Mouse (Mus musculus) CH12.LX (cell line): Measurements from ENCODE around the gene Kif13a. TPM values are rescaled to one million over a fixed set of nuclear protein-coding genes. Genes with fewer than 3 reads are reported as not detected.

Source experiments
- DNase-seq: peaks from one replicate; pipeline ENCODE4 v3.0.0-alpha.2; 2013; ENCODE audit errors: extremely low read depth
- H3K27ac ChIP-seq: 2 replicates; pipeline ENCODE4 v1.5.1; 2012; ENCODE audit warnings: low read depth, mild to moderate bottlenecking, control low read depth, moderate library complexity; ENCODE audit not compliant: insufficient read depth
- H3K27me3 ChIP-seq: replicated peaks from 2 replicates; pipeline ENCODE3; 2012; ENCODE audit warnings: inconsistent platforms
- H3K36me3 ChIP-seq, 2 experiments: replicated peaks in 1 of 2; 2 replicates each; pipeline versions ENCODE3 to v1.6.1; 2012; ENCODE audit warnings: inconsistent platforms in 1 of 2, low read length in 1 of 2, mild to moderate bottlenecking in 1 of 2, mixed read lengths in 1 of 2, moderate library complexity in 1 of 2; ENCODE audit not compliant: control insufficient read depth in 1 of 2, insufficient read depth in 1 of 2
- H3K4me1 ChIP-seq, 2 experiments: 2 replicates each; pipeline ENCODE4 v1.6.1; 2012; ENCODE audit warnings: inconsistent platforms in 1 of 2, moderate library complexity in 1 of 2; ENCODE audit not compliant: insufficient read depth in 2 of 2, control insufficient read depth in 1 of 2
- H3K4me2 ChIP-seq: 2 replicates; pipeline ENCODE4 v1.6.1; 2012; ENCODE audit warnings: low read depth, mild to moderate bottlenecking, control low read depth; ENCODE audit not compliant: poor library complexity, insufficient read depth, severe bottlenecking
- H3K4me3 ChIP-seq, 3 experiments: fragments of 150-350 bp in 1 of 3; sonication (generic) in 1 of 3; replicated peaks in 1 of 3; 2 replicates each; pipeline versions ENCODE3 to v1.5.1; 2011 to 2012; ENCODE audit warnings: low read depth in 2 of 3, low read length in 2 of 3, mild to moderate bottlenecking in 2 of 3, moderate library complexity in 2 of 3, control low read depth in 1 of 3, improper control_type of control experiment in 1 of 3, inconsistent platforms in 1 of 3, mixed read lengths in 1 of 3; ENCODE audit not compliant: poor library complexity in 1 of 3
- H3K79me2 ChIP-seq: replicated peaks from 2 replicates; pipeline ENCODE4 v1.6.1; 2012; ENCODE audit warnings: mild to moderate bottlenecking, moderate library complexity; ENCODE audit not compliant: control insufficient read depth, poor library complexity, insufficient read depth, severe bottlenecking; ENCODE audit errors: extremely low read depth
- H3K9ac ChIP-seq: 2 replicates; pipeline ENCODE4 v1.6.1; 2012; ENCODE audit warnings: low read depth, mild to moderate bottlenecking, control low read depth, moderate library complexity; ENCODE audit not compliant: insufficient read depth
- H3K9me3 ChIP-seq: replicated peaks from 2 replicates; pipeline ENCODE3; 2012; ENCODE audit warnings: low read length, inconsistent platforms, mixed read lengths
- CTCF ChIP-seq, 2 experiments: IDR thresholded peaks in 1 of 2; conservative IDR thresholded peaks in 1 of 2; 2 replicates each; pipeline ENCODE4 v1.5.1; 2011 to 2012; ENCODE audit warnings: low read depth in 2 of 2, low read length in 2 of 2, improper control_type of control experiment in 1 of 2, inconsistent platforms in 1 of 2, mild to moderate bottlenecking in 1 of 2, moderate library complexity in 1 of 2
- ELF1 ChIP-seq: IDR thresholded peaks from 2 replicates; pipeline ENCODE4 v1.6.1; 2014; ENCODE audit warnings: low read depth, mild to moderate bottlenecking, inconsistent platforms, low read length, improper control_type of control experiment
- GABPA ChIP-seq: IDR thresholded peaks from 2 replicates; pipeline ENCODE4 v1.6.1; 2012; ENCODE audit warnings: low read depth, low read length, improper control_type of control experiment, inconsistent platforms; ENCODE audit not compliant: insufficient replicate concordance
- MAFK ChIP-seq: IDR thresholded peaks from 2 replicates; pipeline ENCODE4 v1.6.1; 2011; ENCODE audit warnings: low read length, improper control_type of control experiment; ENCODE audit not compliant: insufficient replicate concordance
- MAX ChIP-seq: IDR thresholded peaks from 2 replicates; pipeline ENCODE4 v1.6.1; 2011; ENCODE audit warnings: low read length, improper control_type of control experiment
- MEF2A ChIP-seq: IDR thresholded peaks from 2 replicates; pipeline ENCODE4 v1.6.1; 2014; ENCODE audit warnings: low read depth, mild to moderate bottlenecking, inconsistent platforms, low read length, improper control_type of control experiment, borderline replicate concordance
- NELFE ChIP-seq: IDR thresholded peaks from 2 replicates; pipeline ENCODE4 v1.6.1; 2011; ENCODE audit warnings: low read depth, low read length, improper control_type of control experiment
- POLR2A ChIP-seq: IDR thresholded peaks from 2 replicates; pipeline ENCODE4 v1.6.1; 2011; ENCODE audit warnings: low read depth, mild to moderate bottlenecking, improper control_type of control experiment, low read length
- RAD21 ChIP-seq: IDR thresholded peaks from 2 replicates; pipeline ENCODE4 v1.6.1; 2011; ENCODE audit warnings: low read depth, mild to moderate bottlenecking, low read length, improper control_type of control experiment, moderate library complexity
- SIN3A ChIP-seq: IDR thresholded peaks from 2 replicates; pipeline ENCODE4 v1.6.1; 2012; ENCODE audit warnings: low read length, improper control_type of control experiment, inconsistent platforms
- dilution Hi-C: fragments of 300-500 bp; cut with MboI; formaldehyde crosslinking; loops from 2 replicates; pipeline ENCODE4 v1.14.3; 2020; ENCODE audit warnings: low sequenced_read_pairs; ENCODE audit not compliant: extremely low pct_unique_long_range_greater_than_20kb, extremely low pct_ligation_motif_present
- in situ Hi-C: fragments of 300-500 bp; cut with MboI; formaldehyde crosslinking; loops from 3 replicates; pipeline ENCODE4 v1.14.3; 2019; ENCODE audit warnings: low sequenced_read_pairs, low pct_ligation_motif_present, low pct_unique_long_range_greater_than_20kb, mixed read lengths
- polyA plus RNA-seq: library from polyadenylated mRNA; unstranded; fragments of >175 nt; gene quantifications from 2 replicates; pipeline ENCODE4 v1.2.1, GENCODE M21; 2012; ENCODE audit warnings: low read depth; ENCODE audit not compliant: insufficient read length
- total RNA-seq, 2 experiments: library from RNA; depleted of rRNA; stranded (reverse); fragments of 300-350 nt in 1 of 2; fragments of >200 nt in 1 of 2; gene quantifications; 2 replicates each; pipeline ENCODE4 v1.2.3; 2012 to 2014

The Kif13a gene
- total and polyA plus RNA-seq, 3 experiments, result not detected

DNA sequence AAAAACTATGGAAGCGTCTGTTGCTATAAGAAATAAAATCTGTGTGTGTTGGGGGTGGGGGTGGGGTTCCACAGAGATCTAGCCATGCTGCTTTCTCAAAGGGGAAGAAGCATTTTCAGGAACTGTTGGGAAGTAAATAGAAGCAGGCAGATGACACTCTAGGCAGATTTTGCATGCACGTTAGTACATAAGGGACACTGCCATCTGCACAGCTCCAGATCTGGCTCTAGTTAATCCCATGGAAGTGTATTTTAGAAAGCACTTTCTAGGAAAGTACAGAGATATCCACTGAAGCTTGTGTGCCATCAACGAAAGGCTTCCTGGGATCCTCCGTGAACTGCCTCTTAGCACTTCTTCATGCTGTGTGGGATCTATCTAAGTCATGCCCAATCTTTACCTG, 22.6 kb downstream of the Kif13a start:
- dilution Hi-C loops, result no loop called here
- Histone ChIP-seq H3K27ac (no peak overlapping the region), H3K9me3 (peaks cover 2% of the 10 kb centered on the region), H3K4me3 (no peak overlapping the region)
- no peak for TF ChIP-seq SIN3A
- TF ChIP-seq ELF1, result no peak
- no peak for TF ChIP-seq POLR2A
- no peak for TF ChIP-seq GABPA
- no peak for TF ChIP-seq RAD21
- TF ChIP-seq MEF2A, result no peak
- TF ChIP-seq, all 38 proteins: peak for 0
- Histone ChIP-seq H3K4me2 (no peak overlapping the region), H3K36me3 (no peaks in the 10 kb centered on the region), H3K4me1 (peaks cover 10 to 40% of the 10 kb centered on the region in 2 experiments), H3K9ac (no peak overlapping the region), H3K79me2 (no peaks in the 10 kb centered on the region), H3K27me3 (no peaks in the 10 kb centered on the region)
- in situ Hi-C loops, result no loop called here
- DNase-seq, result no peak

DNA sequence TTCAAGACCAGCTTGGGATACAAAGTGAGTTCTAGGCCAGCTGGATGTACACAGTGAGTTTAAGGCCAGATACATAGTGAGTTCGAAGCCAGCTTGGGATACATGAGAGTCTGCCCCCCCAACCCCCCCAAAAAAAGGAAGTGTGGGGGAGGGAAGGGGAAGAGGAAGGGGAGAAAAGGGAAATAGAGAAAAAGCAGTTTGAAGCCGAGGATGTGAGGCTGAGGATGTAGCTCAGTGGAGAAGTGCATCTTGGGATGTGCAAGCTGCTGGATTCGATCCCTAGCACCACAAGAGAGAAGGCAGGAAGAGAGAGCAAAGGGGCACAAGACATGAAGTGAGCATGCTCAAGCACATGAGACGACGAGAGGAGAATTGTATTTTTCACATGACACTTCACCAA, 23.7 kb downstream of the Kif13a start:
- in situ Hi-C loops, result no loop called here
- Histone ChIP-seq H3K4me2 (no peak overlapping the region), H3K27me3 (no peaks in the 10 kb centered on the region), H3K4me3 (no peak overlapping the region), H3K4me1 (peaks cover 10 to 40% of the 10 kb centered on the region in 2 experiments), H3K9ac (no peak overlapping the region), H3K27ac (no peak overlapping the region), H3K36me3 (no peaks in the 10 kb centered on the region), H3K9me3 (peaks cover 2% of the 10 kb centered on the region), H3K79me2 (no peaks in the 10 kb centered on the region)
- no peak for DNase-seq
- dilution Hi-C loops, result no loop called here
- TF ChIP-seq MAFK, result no peak

GRCm38 (mm10) chr13:46904982-46905621, 24.6 kb downstream of the Kif13a start:
- dilution Hi-C loops, result no loop called here
- DNase-seq, result no peak
- Histone ChIP-seq H3K9me3 (peaks cover 2% of the 10 kb centered on the region), H3K27me3 (no peaks in the 10 kb centered on the region), H3K9ac (no peak overlapping the region), H3K36me3 (no peaks in the 10 kb centered on the region), H3K4me3 (no peak overlapping the region), H3K4me1 (peaks cover 10 to 38% of the 10 kb centered on the region in 2 experiments), H3K4me2 (no peak overlapping the region), H3K79me2 (no peaks in the 10 kb centered on the region), H3K27ac (no peak overlapping the region)
- in situ Hi-C loops, result no loop called here
- TF ChIP-seq ELF1 (no peak), MAX (no peak), POLR2A (no peak), CTCF (conservative IDR thresholded peaks at IDR 0.05 in 1 of 2, IDR thresholded peaks at IDR 0.05 in 1 of 2; ENCODE audit: low read depth in 2 of 2, low read length in 2 of 2) (no peak), NELFE (no peak)
